Mouse (Mus musculus) gastrocnemius, postnatal 4 days (tissue): ENCODE results near the gene Plcb3. TPM values are rescaled to one million over a fixed set of nuclear protein-coding genes. Genes with fewer than 3 reads are reported as not detected.

Experiments used
- DNase-seq, 2 experiments: peaks; one replicate each; pipeline ENCODE4 v3.0.0; 2021 to 2022; ENCODE audit warnings: low spot score in 2 of 2, mixed read lengths in 2 of 2
- total RNA-seq, 2 experiments: library from RNA; stranded (reverse); gene quantifications; 2 replicates each; pipeline ENCODE4 v1.2.3; 2021

Plcb3 gene
- total RNA-seq, 2 experiments from 2014 or later = 22.2 to 23.9 TPM

- peak; percentile 94 for DNase-seq
Observed at GRCm38 (mm10) chr19:6941372-6942248, 34.7 kb downstream of the Plcb3 start, which contains the start of gene Bad. TSS of gene Bad (plus strand) at chr19:6941861.

GRCm38 (mm10) chr19:6940396-6941351 is 35.6 kb downstream of the Plcb3 start:
- peak in 1 of 2 experiments; percentile 17 for DNase-seq

GRCm38 (mm10) chr19:6939106-6940002 is 36.9 kb downstream of the Plcb3 start:
- no peak for DNase-seq

GRCm38 (mm10) chr19:6937541-6938465 is 38.5 kb downstream of the Plcb3 start:
- no peak for DNase-seq

GRCm38 (mm10) chr19:6936299-6936698 is 40.0 kb downstream of the Plcb3 start:
- no peak for DNase-seq

GRCm38 (mm10) chr19:6934195-6934977 is 41.9 kb downstream of the Plcb3 start, which contains the start of gene Kcnk4:
TSS of gene Kcnk4 (minus strand) at chr19:6934515.
- DNase-seq = peak in 1 of 2 experiments; percentile 15

- peak in 1 of 2 experiments; percentile 19 for DNase-seq
Observed at GRCm38 (mm10) chr19:6933436-6934194, 42.7 kb downstream of the Plcb3 start.

GRCm38 (mm10) chr19:6933102-6933435 is 43.2 kb downstream of the Plcb3 start:
- DNase-seq = peak in 1 of 2 experiments; percentile 11

- no peak for DNase-seq
Observed at GRCm38 (mm10) chr19:6932018-6932417, 44.3 kb downstream of the Plcb3 start.

GRCm38 (mm10) chr19:6931002-6931401 is 45.3 kb downstream of the Plcb3 start:
- peak in 1 of 2 experiments; percentile 9 for DNase-seq

- DNase-seq = no peak
Observed at GRCm38 (mm10) chr19:6928080-6928479, 48.2 kb downstream of the Plcb3 start.

GRCm38 (mm10) chr19:6926559-6927255 is 49.6 kb downstream of the Plcb3 start:
- DNase-seq = no peak

GRCm38 (mm10) chr19:6925611-6926329 is 50.5 kb downstream of the Plcb3 start:
- DNase-seq = no peak

GRCm38 (mm10) chr19:6925307-6925573 is 51.0 kb downstream of the Plcb3 start, which contains the start of gene Catsperz:
TSS of gene Catsperz (minus strand) at chr19:6925380.
- DNase-seq = no peak

GRCm38 (mm10) chr19:6924461-6925306 is 51.6 kb downstream of the Plcb3 start:
- DNase-seq = peak; percentile 71 to 85
